Mouse (Mus musculus) lung, adult 2 months (tissue): ENCODE results near the gene Dhx36.

ENCODE experiments used
- CTCF ChIP-seq: fragments of 200-500 bp; IDR thresholded peaks from 2 replicates; pipeline ENCODE4 v1.5.1; 2011; ENCODE audit warnings: mild to moderate bottlenecking, low read length, control low read depth; ENCODE audit not compliant: insufficient read depth
- POLR2A ChIP-seq: fragments of 200-500 bp; IDR thresholded peaks from 2 replicates; pipeline ENCODE4 v1.6.1; 2011; ENCODE audit warnings: low read depth, mild to moderate bottlenecking, control low read depth, low read length, borderline replicate concordance; ENCODE audit errors: extremely low read depth

DNA sequence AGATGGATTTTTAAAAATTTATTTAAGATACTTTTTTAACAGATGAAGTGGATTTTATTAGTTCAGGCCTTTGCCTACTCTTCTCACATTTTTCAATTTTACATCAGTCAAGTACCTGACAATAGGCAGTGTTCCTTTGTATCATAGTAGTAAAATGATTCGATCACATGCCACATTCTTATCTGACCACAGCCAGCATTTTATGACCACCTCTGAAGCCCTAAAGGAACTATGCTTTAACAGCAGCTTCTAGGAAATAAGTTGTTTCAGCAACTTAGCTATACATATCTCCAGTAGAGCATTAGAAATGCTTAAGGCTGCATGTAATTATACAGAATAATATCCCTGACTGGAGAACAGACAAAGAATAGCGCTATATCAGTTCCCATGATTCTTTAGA is 22.5 kb downstream of the Dhx36 start:
- TF ChIP-seq CTCF (no peak), POLR2A (no peak)
